Mouse (Mus musculus) hindbrain, embryonic 15.5 days (tissue): ENCODE results near the gene Itprip. TPM values are rescaled to one million over a fixed set of nuclear protein-coding genes. Genes with fewer than 3 reads are reported as not detected.

ENCODE experiments used
- ATAC-seq: fragments of 200-750 bp; cut with Nextera tagmentation; 2 replicates; pipeline ENCODE4 v1.8.0; 2017; ENCODE audit warnings: low read depth, moderate number of reproducible peaks, moderate TSS enrichment; ENCODE audit not compliant: low FRiP score
- H3K27ac ChIP-seq: fragments of 300-500 bp; sonication (generic); replicated peaks from 2 replicates; pipeline ENCODE4 v1.5.1; 2015; ENCODE audit warnings: mild to moderate bottlenecking, inconsistent platforms
- H3K27me3 ChIP-seq: fragments of 300-500 bp; sonication (generic); 2 replicates; pipeline ENCODE4 v1.6.1; 2015; ENCODE audit warnings: control low read depth, inconsistent platforms
- H3K36me3 ChIP-seq: fragments of 300-500 bp; sonication (generic); 2 replicates; pipeline ENCODE4 v1.6.1; 2015; ENCODE audit warnings: control low read depth, inconsistent platforms
- H3K4me1 ChIP-seq: fragments of 300-500 bp; sonication (generic); replicated peaks from 2 replicates; pipeline ENCODE4 v1.6.1; 2015; ENCODE audit warnings: control low read depth, inconsistent platforms
- H3K4me2 ChIP-seq: fragments of 300-500 bp; sonication (generic); 2 replicates; pipeline ENCODE4 v1.6.1; 2015; ENCODE audit warnings: moderate library complexity, mild to moderate bottlenecking, inconsistent platforms
- H3K4me3 ChIP-seq: fragments of 300-500 bp; sonication (generic); 2 replicates; pipeline ENCODE4 v1.5.1; 2015; ENCODE audit warnings: mild to moderate bottlenecking, inconsistent platforms
- H3K9ac ChIP-seq: fragments of 300-500 bp; sonication (generic); 2 replicates; pipeline ENCODE4 v1.6.1; 2015; ENCODE audit warnings: inconsistent platforms
- H3K9me3 ChIP-seq: fragments of 300-500 bp; sonication (generic); 2 replicates; pipeline ENCODE4 v1.6.1; 2016; ENCODE audit warnings: control low read depth, inconsistent platforms
- WGBS: fragments of 180-500 bp; shearing (Covaris S2); methylation state at CpG from one replicate; pipeline ENCODE4 v1.1.7; 2015; 5-methylcytosine and 5-hydroxymethylcytosine counted together
- polyA plus RNA-seq: library from polyadenylated mRNA; unstranded; fragments of >200 nt; fragmentation: Nextera tagmentation; extraction: Ambion mirVana; gene quantifications from 2 replicates; pipeline ENCODE4 v1.2.1, GENCODE M21; 2015

The Itprip gene
- 5.9 and 6.3 TPM in 2 replicates for polyA plus RNA-seq

- Histone ChIP-seq H3K4me2 (peak within 1 kb of the TSS; percentile 86), H3K9ac (peak within 1 kb of the TSS; percentile 63), H3K9me3 (no peaks in the 10 kb centered on the region), H3K36me3 (no peaks in the 10 kb centered on the region), H3K4me1 (peaks cover 24% of the 10 kb centered on the region), H3K27ac (peak within 1 kb of the TSS; percentile 79), H3K27me3 (no peaks in the 10 kb centered on the region), H3K4me3 (peak within 1 kb of the TSS; percentile 77)
- WGBS, result under 1% methylated on average over 48 of the region's 48 CpGs
- peak; percentile 82 for ATAC-seq
Observed at GRCm38 (mm10) chr19:47919126-47919965, at the start of gene Itprip, which contains the start of gene Cfap43. TSS of gene Itprip (minus strand) at chr19:47919299. TSS of gene Cfap43 (minus strand) at chr19:47919287.

GRCm38 (mm10) chr19:47958181-47958580 lies 39.1 kb upstream of the Itprip start:
- Histone ChIP-seq H3K9me3 (no peaks in the 10 kb centered on the region), H3K36me3 (no peaks in the 10 kb centered on the region), H3K27ac (no peak overlapping the region), H3K9ac (no peak overlapping the region), H3K4me3 (no peak overlapping the region), H3K4me2 (no peak overlapping the region), H3K4me1 (no peaks in the 10 kb centered on the region; the same call in 1 of the 2 replicates), H3K27me3 (no peaks in the 10 kb centered on the region)
- ATAC-seq, result no peak
- WGBS, result 50% methylated on average over 13 of the region's 13 CpGs

GRCm38 (mm10) chr19:47953169-47953568 lies 34.1 kb upstream of the Itprip start:
- H3K27ac ChIP-seq, result no peak overlapping the region
- 39% methylated on average over 9 of the region's 9 CpGs for WGBS

GRCm38 (mm10) chr19:47950946-47951345 lies 31.8 kb upstream of the Itprip start:
- Histone ChIP-seq H3K4me2 (no peak overlapping the region), H3K36me3 (no peaks in the 10 kb centered on the region), H3K27me3 (0 out of 2 replicates have a peak, but pooled peaks cover 3% of the 10 kb centered on the region), H3K4me1 (0 out of 2 replicates have a peak, but pooled peaks cover 4% of the 10 kb centered on the region), H3K27ac (no peak overlapping the region), H3K4me3 (no peak overlapping the region), H3K9ac (no peak overlapping the region), H3K9me3 (no peaks in the 10 kb centered on the region)
- no peak for ATAC-seq
- 90% methylated on average over 7 of the region's 7 CpGs for WGBS

More at GRCm38 (mm10) chr19:47953169-47953568, 34.1 kb upstream of the Itprip start:
- H3K36me3 ChIP-seq, result no peaks in the 10 kb centered on the region
- H3K9ac ChIP-seq, result no peak overlapping the region
- no peak overlapping the region for H3K4me3 ChIP-seq
- ATAC-seq, result no peak
- H3K9me3 ChIP-seq, result no peaks in the 10 kb centered on the region
- H3K4me2 ChIP-seq, result no peak overlapping the region
- no peaks in the 10 kb centered on the region for H3K27me3 ChIP-seq
- H3K4me1 ChIP-seq, result no peaks in the 10 kb centered on the region; the same call in 1 of the 2 replicates

- H3K27ac ChIP-seq, result no peak overlapping the region
- H3K9ac ChIP-seq, result no peak overlapping the region
- H3K9me3 ChIP-seq, result no peaks in the 10 kb centered on the region
- H3K36me3 ChIP-seq, result no peaks in the 10 kb centered on the region
- 0 out of 2 replicates have a peak, but pooled peaks cover 3% of the 10 kb centered on the region for H3K27me3 ChIP-seq
- WGBS, result 51% methylated on average over 23 of the region's 23 CpGs
- 0 out of 2 replicates have a peak, but pooled peaks cover 4% of the 10 kb centered on the region for H3K4me1 ChIP-seq
- no peak for ATAC-seq
- H3K4me3 ChIP-seq, result no peak overlapping the region
- H3K4me2 ChIP-seq, result peak overlapping the region; percentile 21
Observed at GRCm38 (mm10) chr19:47946821-47947465, 27.8 kb upstream of the Itprip start.

GRCm38 (mm10) chr19:47939361-47939760 lies 20.3 kb upstream of the Itprip start:
- no peak overlapping the region for H3K27ac ChIP-seq
- H3K9ac ChIP-seq, result no peak overlapping the region
- H3K4me3 ChIP-seq, result no peak overlapping the region
- no peak for ATAC-seq
- H3K27me3 ChIP-seq, result no peaks in the 10 kb centered on the region
- H3K4me1 ChIP-seq, result peaks cover 6% of the 10 kb centered on the region
- no peak overlapping the region for H3K4me2 ChIP-seq
- WGBS, result 85% methylated on average over 6 of the region's 6 CpGs
- no peaks in the 10 kb centered on the region for H3K36me3 ChIP-seq
- H3K9me3 ChIP-seq, result no peaks in the 10 kb centered on the region

- H3K9me3 ChIP-seq, result no peaks in the 10 kb centered on the region
- peaks cover 6% of the 10 kb centered on the region for H3K4me1 ChIP-seq
- H3K36me3 ChIP-seq, result no peaks in the 10 kb centered on the region
- 3% methylated on average over 41 of the region's 41 CpGs for WGBS
- peak within 1 kb of the TSS; percentile 71 for H3K27ac ChIP-seq
- ATAC-seq, result peak; percentile 90
- H3K4me2 ChIP-seq, result peak within 1 kb of the TSS; percentile 65
- H3K4me3 ChIP-seq, result peak within 1 kb of the TSS; percentile 40
- H3K27me3 ChIP-seq, result no peaks in the 10 kb centered on the region
- peak within 1 kb of the TSS; percentile 34 for H3K9ac ChIP-seq
Observed at GRCm38 (mm10) chr19:47937443-47938406, 18.6 kb upstream of the Itprip start, which contains the start of gene Cfap58. TSS of gene Cfap58 (plus strand) at chr19:47937675.

GRCm38 (mm10) chr19:47936938-47937337 lies 17.8 kb upstream of the Itprip start:
- Histone ChIP-seq H3K9ac (peak overlapping the region; percentile 34), H3K27ac (peak overlapping the region; percentile 71; the same call in 1 of the 2 replicates), H3K36me3 (no peaks in the 10 kb centered on the region), H3K4me1 (peaks cover 6% of the 10 kb centered on the region), H3K4me3 (peak overlapping the region; percentile 40), H3K27me3 (no peaks in the 10 kb centered on the region), H3K4me2 (peak overlapping the region; percentile 65), H3K9me3 (no peaks in the 10 kb centered on the region)
- ATAC-seq, result no peak
- 54% methylated on average over 9 of the region's 9 CpGs for WGBS

GRCm38 (mm10) chr19:47936490-47936889 lies 17.4 kb upstream of the Itprip start:
- no peak overlapping the region for H3K4me3 ChIP-seq
- no peak overlapping the region for H3K27ac ChIP-seq
- 91% methylated on average over 11 of the region's 11 CpGs for WGBS
- ATAC-seq, result no peak
- H3K9ac ChIP-seq, result no peak overlapping the region
- no peaks in the 10 kb centered on the region for H3K36me3 ChIP-seq
- no peaks in the 10 kb centered on the region for H3K27me3 ChIP-seq
- H3K4me1 ChIP-seq, result peaks cover 6% of the 10 kb centered on the region
- no peaks in the 10 kb centered on the region for H3K9me3 ChIP-seq
- peak overlapping the region; percentile 65; the same call in 1 of the 2 replicates for H3K4me2 ChIP-seq

- Histone ChIP-seq H3K9me3 (no peaks in the 10 kb centered on the region), H3K4me2 (no peak overlapping the region), H3K36me3 (no peaks in the 10 kb centered on the region), H3K9ac (no peak overlapping the region), H3K4me1 (peaks cover 6% of the 10 kb centered on the region), H3K27me3 (no peaks in the 10 kb centered on the region), H3K27ac (no peak overlapping the region), H3K4me3 (no peak overlapping the region)
- ATAC-seq, result no peak
- 87% methylated on average over 6 of the region's 6 CpGs for WGBS
Observed at GRCm38 (mm10) chr19:47935530-47935929, 16.4 kb upstream of the Itprip start.

- no peaks in the 10 kb centered on the region for H3K27me3 ChIP-seq
- 73% methylated on average over 16 of the region's 16 CpGs for WGBS
- H3K4me2 ChIP-seq, result no peak overlapping the region
- no peak overlapping the region for H3K27ac ChIP-seq
- H3K9ac ChIP-seq, result no peak overlapping the region
- no peak for ATAC-seq
- H3K9me3 ChIP-seq, result no peaks in the 10 kb centered on the region
- H3K36me3 ChIP-seq, result no peaks in the 10 kb centered on the region
- H3K4me3 ChIP-seq, result no peak overlapping the region
- peaks cover 6% of the 10 kb centered on the region for H3K4me1 ChIP-seq
Observed at GRCm38 (mm10) chr19:47934636-47935238, 15.6 kb upstream of the Itprip start.
